In genomic region chr9:24780391-24780928, GRCm38 (mm10) we compare ENCODE assay signal across 11 mouse cellular contexts. TPM values are rescaled to one million over a fixed set of nuclear protein-coding genes. Genes with fewer than 3 reads are reported as not detected.
A peak's percentile ranks its signal among the peaks of the same experiment; 100 is the strongest.
DNase-seq lines count a peak whose midpoint lies in the region; ATAC-seq and TF ChIP-seq lines count a peak whose summit lies in the region.
"Had no signal": no experiment of that assay in that cellular context is flagged by ENCODE, and none has a peak within 500 bp of the region (broad histone marks: within the 10 kb centered on the region; RNA-seq: fewer than 3 reads in every experiment).

No protein-coding gene starts in this region.

- intact Hi-C loops in left cerebral cortex, postnatal 10 days (cut with DNase I), result no loop called here

- H3K9me3 ChIP-seq in embryonic facial prominence, embryonic 10.5 days, result no peaks in the 10 kb centered on the region
- no peaks in the 10 kb centered on the region for H3K9me3 ChIP-seq in hindbrain, embryonic 13.5 days
- no peaks in the 10 kb centered on the region for H3K9me3 ChIP-seq in midbrain, embryonic 11.5 days (ENCODE audit: control insufficient read depth, low read length)

- no peak for DNase-seq in cerebellum, adult 2 months
- DNase-seq in cerebellum, postnatal 4 days (ENCODE audit: low spot score in 2 of 2), result no peak
- DNase-seq in embryonic facial prominence, embryonic 10.5 days (ENCODE audit: low spot score), result no peak
- DNase-seq in midbrain, embryonic 11.5 days (ENCODE audit: low spot score, missing footprints), result peak; percentile 94
- no peak for DNase-seq in frontal cortex, adult 2 months (ENCODE audit: extremely low spot score in 1 of 2, low spot score in 1 of 2)
- no peak for DNase-seq in left cerebral cortex, postnatal 10 days (ENCODE audit: extremely low spot score in 1 of 2, low spot score in 2 of 2)
- DNase-seq in adrenal gland, adult 8-10 months, result no peak
- DNase-seq: lung, postnatal 10 days had no signal

- peaks cover 8% of the 10 kb centered on the region; the same call in 1 of the 2 replicates for H3K27me3 ChIP-seq in cerebellum, adult 2 months (ENCODE audit: control insufficient read depth, insufficient read depth, low read length)
- peaks cover 79% of the 10 kb centered on the region for H3K27me3 ChIP-seq in embryonic facial prominence, embryonic 10.5 days (replicated peaks; ENCODE audit: low read depth, poor library complexity, severe bottlenecking)
- H3K27me3 ChIP-seq in hindbrain, embryonic 13.5 days, result peaks cover 84% of the 10 kb centered on the region
- peaks cover 71% of the 10 kb centered on the region for H3K27me3 ChIP-seq in midbrain, embryonic 11.5 days (ENCODE audit: control insufficient read depth, insufficient read depth, low read length)

- WGBS in cerebellum, adult 2 months, result 2% methylated on average over 22 of the region's 22 CpGs
- WGBS in embryonic facial prominence, embryonic 10.5 days, result under 1% methylated on average over 22 of the region's 22 CpGs
- 1% methylated on average over 17 of the region's 22 CpGs for WGBS in hindbrain, embryonic 13.5 days
- under 1% methylated on average over 22 of the region's 22 CpGs for WGBS in midbrain, embryonic 11.5 days

- TF ChIP-seq POLR2A in cerebellum, adult 2 months (IDR thresholded peaks at IDR 0.05; ENCODE audit: borderline replicate concordance, insufficient read depth, low read length), result no peak

- peak; percentile 46 for ATAC-seq in hindbrain, embryonic 13.5 days (ENCODE audit: low FRiP score)
- peak; percentile 52 for ATAC-seq in midbrain, embryonic 11.5 days (ENCODE audit: low FRiP score)

- H3K27ac ChIP-seq in cerebellum, adult 2 months (ENCODE audit: insufficient read depth, low read length), result no peak overlapping the region
- H3K27ac ChIP-seq in embryonic facial prominence, embryonic 10.5 days (replicated peaks), result 0 out of 2 replicates have a peak overlapping the region, but pooled peaks have one; percentile 44
- no peak overlapping the region for H3K27ac ChIP-seq in hindbrain, embryonic 13.5 days
- H3K27ac ChIP-seq in midbrain, embryonic 11.5 days (ENCODE audit: low read depth, low read length), result no peak overlapping the region

- H3K4me2 ChIP-seq in hindbrain, embryonic 13.5 days, result peak overlapping the region; percentile 56
- peak overlapping the region; percentile 79 for H3K4me2 ChIP-seq in midbrain, embryonic 11.5 days

- H3K4me3 ChIP-seq in cerebellum, adult 2 months (replicated peaks; ENCODE audit: insufficient read depth, low read depth, low read length), result peak overlapping the region; percentile 25
- peak overlapping the region; percentile 60 for H3K4me3 ChIP-seq in embryonic facial prominence, embryonic 10.5 days
- peak overlapping the region; percentile 31 for H3K4me3 ChIP-seq in hindbrain, embryonic 13.5 days
- H3K4me3 ChIP-seq in midbrain, embryonic 11.5 days (ENCODE audit: low read depth, low read length), result peak overlapping the region; percentile 41
- H3K4me3 ChIP-seq: erythroblast, embryonic 14.5 days had no signal

- H3K9ac ChIP-seq in hindbrain, embryonic 13.5 days, result no peak overlapping the region
- H3K9ac ChIP-seq in midbrain, embryonic 11.5 days (ENCODE audit: low read length), result no peak overlapping the region

- no peak for TF ChIP-seq CTCF in cerebellum, adult 2 months (IDR thresholded peaks at IDR 0.05; ENCODE audit: borderline replicate concordance, insufficient read depth, low read depth, low read length)

- H3K4me1 ChIP-seq in cerebellum, adult 2 months (ENCODE audit: control insufficient read depth, insufficient read depth, low read length), result no peaks in the 10 kb centered on the region; the same call in 1 of the 2 replicates
- H3K4me1 ChIP-seq in embryonic facial prominence, embryonic 10.5 days, result peaks cover 20% of the 10 kb centered on the region
- H3K4me1 ChIP-seq in hindbrain, embryonic 13.5 days (replicated peaks), result peaks cover 23% of the 10 kb centered on the region
- peaks cover 11% of the 10 kb centered on the region; the same call in 1 of the 2 replicates for H3K4me1 ChIP-seq in midbrain, embryonic 11.5 days (ENCODE audit: control insufficient read depth, insufficient read depth, low read length)

- H3K36me3 ChIP-seq in embryonic facial prominence, embryonic 10.5 days (replicated peaks), result no peaks in the 10 kb centered on the region
- no peaks in the 10 kb centered on the region for H3K36me3 ChIP-seq in hindbrain, embryonic 13.5 days
- no peaks in the 10 kb centered on the region for H3K36me3 ChIP-seq in midbrain, embryonic 11.5 days (ENCODE audit: control insufficient read depth, insufficient read depth, low read length)

RNA-seq across cellular contexts. Expression of gene Tbx20, which starts 6.4 kb away (rescaled TPM):
- 0.16 and 0.29 TPM in 2 replicates for polyA plus RNA-seq in cerebellum, adult 2 months (2012; rRNA removed)
- polyA plus RNA-seq in embryonic facial prominence, embryonic 10.5 days (2016; fragmentation: Nextera tagmentation; extraction: Ambion mirVana), result 0.87 and 2.1 TPM in 2 replicates
- polyA plus RNA-seq in hindbrain, embryonic 13.5 days (2015; fragmentation: Nextera tagmentation; extraction: Ambion mirVana), result 2.1 TPM in 2 replicates
- 0.07 and 0.08 TPM in 2 replicates for polyA plus RNA-seq in midbrain, embryonic 11.5 days (2014; fragmentation: Nextera tagmentation; extraction: Ambion mirVana)
- not detected in 2 replicates for polyA plus RNA-seq in frontal cortex, adult 2 months (2012; rRNA removed)
- not detected for total RNA-seq in left cerebral cortex, postnatal 10 days (2021)
- 10 to 100 TPM; 23.8 to 41.6 (median 29.0) TPM for total RNA-seq in adrenal gland, adult 8-10 months (2022)
- polyA plus RNA-seq: erythroblast, embryonic 14.5 days; spleen, adult 2 months had no signal
